Mouse (Mus musculus): ENCODE data around the gene Cel. TPM values are rescaled to one million over a fixed set of nuclear protein-coding genes. Genes with fewer than 3 reads are reported as not detected.

The Cel gene
- total and polyA plus RNA-seq, 3 experiments: not detected

DNA sequence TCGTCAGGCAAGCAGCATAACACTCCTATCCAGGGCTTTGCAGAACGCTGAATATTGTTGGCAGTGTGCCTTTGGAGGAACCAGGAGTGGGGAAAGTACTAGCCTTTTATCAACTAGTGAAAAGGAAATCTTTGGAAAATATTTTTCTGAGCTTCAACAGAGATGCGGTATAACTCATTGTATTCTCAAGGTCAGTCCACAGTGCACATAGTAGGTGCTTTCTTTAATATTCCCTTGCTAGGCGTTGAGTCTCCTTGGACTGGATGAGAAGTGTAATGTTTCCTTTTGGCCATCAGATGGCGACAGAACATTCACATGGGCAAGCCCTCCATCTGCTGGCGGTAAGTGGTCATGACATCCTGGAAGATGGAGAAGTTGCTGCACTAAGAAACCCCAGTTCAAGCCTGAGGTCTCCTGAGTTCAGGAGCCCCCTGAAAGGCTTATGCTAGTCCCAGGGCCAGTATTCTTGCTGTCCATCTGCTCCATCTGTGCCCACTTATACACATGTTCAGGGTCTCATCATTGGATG lies 21.9 kb upstream of the Cel start (continued):
- no peak for TF ChIP-seq USF2 (conservative IDR thresholded peaks at IDR 0.05; ENCODE audit: low read depth, low read length)
- peak; percentile 70 for TF ChIP-seq ZNF384 (IDR thresholded peaks at IDR 0.05; ENCODE audit: low read depth, low read length)
- TF ChIP-seq JUND (conservative IDR thresholded peaks at IDR 0.05; ENCODE audit: low read depth, low read length): peak; percentile 81
- TF ChIP-seq MAZ (IDR thresholded peaks at IDR 0.05; ENCODE audit: low read depth, low read length): no peak
- peak; percentile 48; the same call in 1 of the 2 replicates for TF ChIP-seq MXI1 (IDR thresholded peaks at IDR 0.05; ENCODE audit: low read depth, low read length)
- peak; percentile 71; the same call in 1 of the 2 replicates for TF ChIP-seq IRF4 (IDR thresholded peaks at IDR 0.05; ENCODE audit: low read depth, low read length)
- TF ChIP-seq TCF12 (IDR thresholded peaks at IDR 0.05; ENCODE audit: low read depth, low read length): peak; percentile 75

DNA sequence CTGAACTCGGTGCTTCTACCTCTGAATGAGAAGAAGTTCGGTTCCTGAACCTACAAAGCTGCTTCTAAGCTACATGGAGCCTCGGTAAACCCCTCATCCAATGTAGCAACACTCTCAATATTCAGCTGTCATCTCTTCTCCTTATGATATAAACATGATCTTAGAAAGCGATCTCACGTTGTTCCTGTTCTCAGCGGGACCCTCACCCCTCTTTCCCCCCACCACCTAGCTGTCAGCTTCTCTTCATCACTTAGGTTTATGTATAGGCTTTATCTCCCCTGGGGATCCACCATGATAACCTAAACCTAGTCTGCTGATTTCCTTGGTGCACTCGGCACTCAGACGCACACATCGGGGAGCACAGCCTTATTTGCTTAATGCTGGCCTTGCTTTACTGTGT lies 20.4 kb upstream of the Cel start, which contains the start of gene Gtf3c5:
Gtf3c5 (minus strand) TSS at position 101 of the 400 bp plus-strand sequence.
- Histone ChIP-seq H3K9ac (ENCODE audit: insufficient read depth, low read depth) (peak within 1 kb of the TSS; percentile 75), H3K79me2 (replicated peaks; ENCODE audit: control insufficient read depth, extremely low read depth, insufficient read depth, poor library complexity, severe bottlenecking) (no peaks in the 10 kb centered on the region), H3K4me1 (ENCODE audit: control insufficient read depth in 1 of 2, insufficient read depth in 2 of 2) (peaks cover 15 to 33% of the 10 kb centered on the region in 2 experiments), H3K4me3 (replicated peaks in 1 of 3; ENCODE audit: low read depth in 2 of 3, low read length in 2 of 3, poor library complexity in 1 of 3) (peak within 1 kb of the TSS; percentile 78 to 98 (median 95)), H3K4me2 (ENCODE audit: insufficient read depth, low read depth, poor library complexity, severe bottlenecking) (peak within 1 kb of the TSS; percentile 94), H3K36me3 (replicated peaks in 1 of 2; ENCODE audit: control insufficient read depth in 1 of 2, insufficient read depth in 1 of 2, low read length in 1 of 2) (peaks cover 6 to 24% of the 10 kb centered on the region in 2 experiments), H3K9me3 (replicated peaks; ENCODE audit: low read length) (no peaks in the 10 kb centered on the region), H3K27me3 (replicated peaks) (peaks cover 2% of the 10 kb centered on the region), H3K27ac (ENCODE audit: insufficient read depth, low read depth) (peak within 1 kb of the TSS; percentile 50; the same call in 1 of the 2 replicates)
- dilution Hi-C loops (cut with MboI; ENCODE audit: extremely low pct_ligation_motif_present, extremely low pct_unique_long_range_greater_than_20kb, low sequenced_read_pairs) (no loop called here), in situ Hi-C loops (cut with MboI; ENCODE audit: low pct_ligation_motif_present, low pct_unique_long_range_greater_than_20kb, low sequenced_read_pairs) (no loop called here)
- TF ChIP-seq IRF4 (IDR thresholded peaks at IDR 0.05; ENCODE audit: low read depth, low read length): no peak
- TF ChIP-seq NELFE (IDR thresholded peaks at IDR 0.05; ENCODE audit: low read depth, low read length): no peak
- TF ChIP-seq SIN3A (IDR thresholded peaks at IDR 0.05; ENCODE audit: low read length): no peak
- TF ChIP-seq CHD2 (IDR thresholded peaks at IDR 0.05; ENCODE audit: low read length): no peak
- TF ChIP-seq MAFK (IDR thresholded peaks at IDR 0.05; ENCODE audit: insufficient replicate concordance, low read length): no peak
- no peak for TF ChIP-seq RCOR1 (conservative IDR thresholded peaks at IDR 0.05; ENCODE audit: low read depth, low read length)
- TF ChIP-seq ZNF384 (IDR thresholded peaks at IDR 0.05; ENCODE audit: low read depth, low read length): no peak
- TF ChIP-seq POLR2A (IDR thresholded peaks at IDR 0.05; ENCODE audit: low read depth, low read length): no peak
- no peak for TF ChIP-seq MXI1 (IDR thresholded peaks at IDR 0.05; ENCODE audit: low read depth, low read length)
- no peak for TF ChIP-seq CTCF (conservative IDR thresholded peaks at IDR 0.05 in 1 of 2, IDR thresholded peaks at IDR 0.05 in 1 of 2; ENCODE audit: low read depth in 2 of 2, low read length in 2 of 2)
- TF ChIP-seq JUND (conservative IDR thresholded peaks at IDR 0.05; ENCODE audit: low read depth, low read length): no peak
- no peak for TF ChIP-seq TBP (conservative IDR thresholded peaks at IDR 0.05; ENCODE audit: low read depth, low read length)
- no peak for TF ChIP-seq UBTF (IDR thresholded peaks at IDR 0.05; ENCODE audit: low read depth, low read length)
- TF ChIP-seq GABPA (IDR thresholded peaks at IDR 0.05; ENCODE audit: insufficient replicate concordance, low read depth, low read length): no peak
- TF ChIP-seq ZC3H11A (IDR thresholded peaks at IDR 0.05; ENCODE audit: low read depth, low read length): no peak
- no peak for TF ChIP-seq EP300 (IDR thresholded peaks at IDR 0.05; ENCODE audit: low read length)
- TF ChIP-seq USF2 (conservative IDR thresholded peaks at IDR 0.05; ENCODE audit: low read depth, low read length): no peak
- TF ChIP-seq MAZ (IDR thresholded peaks at IDR 0.05; ENCODE audit: low read depth, low read length): no peak
- no peak for TF ChIP-seq ZMIZ1 (IDR thresholded peaks at IDR 0.05; ENCODE audit: low read depth, low read length)
- TF ChIP-seq MEF2A (IDR thresholded peaks at IDR 0.05; ENCODE audit: borderline replicate concordance, low read depth, low read length): no peak
- DNase-seq (ENCODE audit: extremely low read depth): no peak

Data from CH12.LX (cell line).